Mouse (Mus musculus) bone marrow macrophage, adult 2 months (primary cell): ENCODE measurements around the gene Hyal2.

ENCODE experiments used
- CTCF ChIP-seq: IDR thresholded peaks from 2 replicates; pipeline ENCODE4 v1.5.1; 2012; ENCODE audit warnings: low read depth, mild to moderate bottlenecking, low read length, moderate library complexity
- POLR2A ChIP-seq: IDR thresholded peaks from 2 replicates; pipeline ENCODE4 v1.6.1; 2012; ENCODE audit warnings: mild to moderate bottlenecking, low read depth, low read length, borderline replicate concordance

GRCm38 (mm10) chr9:107566855-107567254 lies 890 bp upstream of the Hyal2 start:
- TF ChIP-seq CTCF (no peak), POLR2A (no peak)
